Mouse (Mus musculus) heart, adult 8-10 months (tissue): ENCODE measurements around the gene Gm6169. TPM values are rescaled to one million over a fixed set of nuclear protein-coding genes. Genes with fewer than 3 reads are reported as not detected.
"Not testable (repeated sequence)": the region's sequence is repeated elsewhere in the genome, so short reads cannot be mapped to it uniquely, and the experiment has no call there.

Source experiments
- DNase-seq: peaks from one replicate; pipeline ENCODE4 v3.0.0; 2022; ENCODE audit warnings: low spot score
- total RNA-seq, 4 experiments: library from RNA; stranded (reverse); gene quantifications; 2 replicates each; pipeline ENCODE4 v1.2.4; 2022

The Gm6169 gene
- 10 to 100 TPM in 1 of 4 experiments, 1 to 10 TPM in 1, under 1 TPM in 1, not detected in 1; 0.46 to 10.1 (median 6.9) TPM for total RNA-seq

DNA sequence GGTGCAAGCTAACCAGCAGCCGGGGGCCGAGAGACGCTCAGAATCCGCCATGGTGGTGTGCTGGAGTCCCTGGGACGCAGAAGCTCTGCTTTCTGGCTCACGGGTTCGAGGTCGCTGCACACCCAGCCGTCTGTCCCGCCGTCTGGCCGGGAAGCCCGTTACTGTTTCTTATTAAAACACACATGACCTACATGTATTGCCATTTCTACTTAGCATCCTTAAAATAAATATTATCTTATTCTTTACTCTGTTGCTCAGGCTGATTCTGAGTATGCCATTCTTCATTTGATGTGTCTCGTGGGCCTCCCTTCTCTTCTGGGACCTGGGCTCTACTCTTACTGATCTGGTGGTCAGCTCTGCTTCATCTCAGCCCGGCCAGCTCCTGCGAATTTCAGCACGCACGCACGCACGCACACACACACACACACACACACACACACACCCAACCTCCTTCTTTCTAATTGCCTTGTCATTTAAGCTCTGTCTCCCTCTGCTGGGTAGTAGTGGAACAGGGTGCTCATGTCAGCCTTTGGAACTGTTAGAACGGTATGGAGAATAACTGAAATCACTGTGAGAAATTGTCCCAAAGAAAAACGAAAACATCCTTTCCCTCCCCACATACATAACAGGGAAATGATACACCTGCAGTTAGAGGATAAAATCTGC is at the start of gene Gm6169:
Gm6169 (minus strand) TSS at position 51 of the 666 bp plus-strand sequence.
- peak; percentile 13 for DNase-seq

DNA sequence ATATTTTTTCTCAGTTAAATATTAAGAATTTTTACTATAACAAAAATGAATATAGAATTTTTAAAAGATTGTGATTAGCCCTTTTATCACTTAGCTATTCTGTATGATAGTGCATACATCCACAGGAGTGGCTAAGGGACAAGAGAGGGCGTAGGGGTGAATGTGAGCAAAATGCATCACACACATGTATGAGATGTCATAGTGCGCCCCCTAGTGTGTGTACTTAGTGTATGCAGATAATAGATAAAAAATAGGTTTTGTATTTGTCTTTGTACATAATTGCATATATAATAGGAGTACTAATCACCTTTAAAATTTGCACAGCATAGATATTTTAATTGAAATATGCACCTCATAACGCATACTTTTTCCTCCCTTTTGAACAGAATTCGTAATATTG is 46.8 kb upstream of the Gm6169 start:
- DNase-seq: peak; percentile 12

DNA sequence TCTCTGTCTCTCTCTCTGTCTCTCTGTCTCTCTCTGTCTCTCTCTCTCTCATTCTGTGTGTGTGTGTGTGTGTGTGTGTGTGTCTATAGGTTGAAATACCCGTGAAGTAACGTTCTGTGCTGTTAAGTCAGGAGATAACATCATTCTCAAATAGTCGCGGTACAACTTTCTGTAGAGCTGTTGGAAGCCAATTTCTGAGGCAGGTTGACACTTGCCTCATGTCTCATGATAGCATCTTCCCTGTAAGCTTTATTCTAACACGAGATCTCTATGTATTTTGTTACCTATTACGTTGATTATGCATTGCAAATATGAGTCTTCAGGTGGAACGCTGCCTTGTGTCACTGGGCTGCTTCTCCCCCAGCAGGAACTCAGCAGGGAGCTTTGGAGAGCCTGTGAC is 43.3 kb upstream of the Gm6169 start:
- no peak for DNase-seq

- DNase-seq: not testable (repeated sequence)
Observed at GRCm38 (mm10) chr13:97138404-97138931, 39.4 kb upstream of the Gm6169 start.

DNA sequence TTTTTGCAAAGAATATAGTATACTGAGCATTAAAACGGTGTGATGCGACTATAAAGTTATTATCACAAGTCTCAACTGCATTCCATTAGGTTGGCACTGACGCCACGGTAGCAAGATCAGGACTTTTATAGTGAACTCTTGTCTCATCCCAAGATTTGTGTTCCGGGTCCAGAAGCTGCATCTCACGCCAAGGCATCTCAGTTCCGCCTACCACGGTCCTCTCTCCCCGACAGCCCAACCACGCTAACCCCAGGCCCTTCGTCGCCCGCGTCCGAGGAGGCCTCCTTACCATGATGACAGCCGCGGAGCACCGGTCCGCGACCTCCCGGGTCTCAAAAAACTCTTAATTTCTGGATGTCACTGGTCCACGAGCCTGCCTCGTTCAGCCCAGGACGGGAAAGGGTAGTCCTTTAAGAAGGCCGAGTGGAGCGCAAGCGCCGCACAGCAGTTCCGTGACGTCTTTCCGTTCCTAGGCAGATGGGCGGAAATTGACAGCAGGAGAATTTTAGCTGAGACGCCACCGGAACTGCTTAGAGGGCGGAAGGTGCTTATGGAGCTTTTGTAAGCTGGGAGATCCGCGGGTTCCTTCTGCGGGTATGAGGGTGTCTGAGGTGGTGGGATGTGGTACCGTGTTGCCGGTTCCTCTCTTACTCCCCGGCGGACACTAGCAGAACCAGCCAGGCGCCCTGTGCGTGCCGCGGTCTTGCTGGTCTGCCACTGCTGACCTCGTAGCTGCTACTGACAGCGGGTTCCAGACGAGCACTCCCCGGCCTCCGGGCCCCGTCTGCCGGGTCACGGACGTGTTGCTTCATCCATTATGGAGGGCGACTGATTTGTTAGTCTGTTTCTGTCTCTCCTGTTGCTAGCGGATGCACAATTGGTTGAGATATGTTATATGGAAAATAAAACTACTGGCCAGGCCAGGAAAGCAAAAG is 38.7 kb upstream of the Gm6169 start, which contains the start of the genes Gfm2 and Nsa2:
Gfm2 (plus strand) TSS at position 472 of the 935 bp plus-strand sequence.
Nsa2 (minus strand) TSS at position 472 of the 935 bp plus-strand sequence.
- peak; percentile 93 for DNase-seq

DNA sequence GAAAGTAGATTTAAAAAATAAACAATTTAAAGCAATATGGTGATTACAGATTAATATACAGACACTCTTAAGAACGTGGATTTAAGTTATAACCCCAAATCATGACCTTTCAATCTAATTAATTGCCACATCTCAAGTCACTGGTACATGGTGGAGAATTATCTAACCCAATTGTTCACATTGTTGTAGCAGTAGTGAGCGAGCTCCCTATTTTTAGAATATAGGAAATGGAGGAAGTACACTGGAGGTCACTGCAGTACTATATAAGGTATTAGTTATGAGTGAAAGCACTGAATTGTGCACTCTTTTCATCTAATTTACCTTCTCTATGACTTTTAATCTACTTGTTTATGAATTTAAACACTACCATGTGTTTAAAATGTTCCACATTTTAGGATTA is 31.4 kb upstream of the Gm6169 start:
- not testable (repeated sequence) for DNase-seq

- DNase-seq: not testable (repeated sequence)
Observed at GRCm38 (mm10) chr13:97129654-97130053, 30.6 kb upstream of the Gm6169 start.

DNA sequence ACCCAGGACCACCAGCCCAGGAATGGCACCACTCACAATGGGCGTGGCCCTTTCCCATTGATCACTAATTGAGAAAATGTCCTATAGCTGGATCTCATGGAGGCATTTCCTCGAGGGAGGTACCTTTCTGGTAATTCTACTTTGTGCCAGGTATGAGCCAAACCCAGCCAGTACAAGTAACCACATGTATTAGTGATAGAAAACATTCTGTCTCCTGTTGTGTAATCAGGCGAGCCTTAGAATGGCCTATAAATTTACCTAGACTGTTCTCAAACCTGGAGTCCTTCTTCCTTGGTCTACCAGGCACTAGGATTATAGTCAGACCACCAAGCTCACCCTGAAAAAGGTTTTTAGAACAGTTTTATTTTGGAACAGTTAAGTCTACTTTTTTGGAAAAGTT is 22.3 kb upstream of the Gm6169 start:
- DNase-seq: no peak

DNA sequence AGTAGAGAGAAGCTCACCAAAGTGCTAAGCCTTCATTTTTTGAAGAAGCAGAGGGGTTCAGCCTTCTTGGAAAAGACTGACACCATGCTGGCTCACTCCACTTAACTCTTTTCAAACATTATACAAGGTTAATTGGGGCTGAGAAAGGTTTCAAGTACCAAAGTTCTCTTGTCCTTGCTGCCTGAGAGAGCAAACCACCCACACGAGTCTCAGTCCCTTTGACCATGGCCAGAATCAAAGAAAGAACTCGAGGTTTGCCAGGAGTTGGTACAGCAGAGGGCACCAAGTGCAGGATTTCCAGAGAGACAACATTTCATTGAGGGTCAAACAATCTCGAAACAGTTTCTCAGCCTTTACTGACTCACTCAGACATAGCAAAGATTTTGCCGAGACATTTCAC is 10.0 kb upstream of the Gm6169 start:
- DNase-seq: no peak

DNA sequence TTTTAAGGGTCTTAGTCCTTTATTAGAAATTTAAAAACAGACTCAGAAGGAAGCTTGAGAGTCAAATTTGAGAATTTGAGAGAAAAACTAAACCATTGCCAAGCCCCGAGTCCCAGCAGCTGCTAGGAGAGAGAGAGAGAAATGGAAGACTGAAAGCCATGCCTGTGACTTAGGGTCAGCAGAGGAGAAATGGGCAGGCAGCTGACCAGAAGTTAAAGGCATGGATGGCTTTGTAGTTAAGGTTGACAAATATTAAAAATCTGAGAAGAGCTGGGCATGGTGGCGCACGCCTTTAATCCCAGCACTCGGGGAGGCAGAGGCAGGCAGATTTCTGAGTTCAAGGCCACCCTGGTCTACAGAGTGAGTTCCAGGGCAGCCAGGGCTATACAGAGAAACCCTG is 8.7 kb upstream of the Gm6169 start:
- not testable (repeated sequence) for DNase-seq

GRCm38 (mm10) chr13:97104996-97105395 is 6.0 kb upstream of the Gm6169 start:
- DNase-seq: no peak

DNA sequence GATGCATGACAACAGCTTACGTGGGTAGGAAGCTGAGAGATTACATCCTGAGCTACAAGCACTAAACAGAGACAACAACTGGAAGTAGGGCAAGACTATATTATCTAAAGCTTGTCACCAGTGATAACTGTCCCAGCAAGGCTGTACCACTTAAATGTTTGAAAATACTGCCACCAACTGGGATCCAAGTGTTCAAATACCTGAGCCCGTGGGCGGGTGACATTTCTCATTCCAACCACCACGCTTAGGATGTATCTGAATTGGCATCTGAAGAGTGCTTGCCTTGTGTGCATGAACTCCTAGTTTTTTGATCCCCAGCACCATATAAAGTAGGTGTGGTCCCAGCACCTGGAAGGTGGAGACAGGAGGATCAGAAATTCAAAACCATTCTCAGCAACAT is 3.3 kb downstream of the Gm6169 start:
- DNase-seq: no peak

GRCm38 (mm10) chr13:97088183-97088582 is 10.9 kb downstream of the Gm6169 start:
- no peak for DNase-seq

GRCm38 (mm10) chr13:97087421-97087820 is 11.6 kb downstream of the Gm6169 start:
- DNase-seq: no peak

DNA sequence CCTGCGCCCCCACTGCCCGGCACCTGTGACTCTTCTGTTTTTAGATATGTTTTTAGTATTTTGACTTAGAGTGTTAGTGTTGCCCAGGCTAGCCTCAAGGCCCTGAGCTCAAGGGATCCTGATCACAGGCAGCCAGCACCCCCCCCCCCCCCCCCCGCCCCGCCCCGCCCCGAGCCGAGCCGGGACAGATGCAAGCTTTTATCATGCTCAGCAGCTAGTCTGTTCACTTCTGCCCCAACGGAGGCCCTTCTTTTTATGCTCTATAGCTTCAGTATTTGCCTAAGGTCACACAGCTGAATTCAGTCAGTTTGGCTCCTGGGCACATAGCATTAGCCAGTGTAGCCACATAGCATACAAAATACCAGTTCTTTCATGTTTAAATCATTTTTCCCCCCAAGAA is 12.7 kb downstream of the Gm6169 start:
- no peak for DNase-seq

- no peak for DNase-seq
Observed at GRCm38 (mm10) chr13:97082432-97082831, 16.6 kb downstream of the Gm6169 start.

- no peak for DNase-seq
Observed at GRCm38 (mm10) chr13:97080615-97081014, 18.4 kb downstream of the Gm6169 start.

DNA sequence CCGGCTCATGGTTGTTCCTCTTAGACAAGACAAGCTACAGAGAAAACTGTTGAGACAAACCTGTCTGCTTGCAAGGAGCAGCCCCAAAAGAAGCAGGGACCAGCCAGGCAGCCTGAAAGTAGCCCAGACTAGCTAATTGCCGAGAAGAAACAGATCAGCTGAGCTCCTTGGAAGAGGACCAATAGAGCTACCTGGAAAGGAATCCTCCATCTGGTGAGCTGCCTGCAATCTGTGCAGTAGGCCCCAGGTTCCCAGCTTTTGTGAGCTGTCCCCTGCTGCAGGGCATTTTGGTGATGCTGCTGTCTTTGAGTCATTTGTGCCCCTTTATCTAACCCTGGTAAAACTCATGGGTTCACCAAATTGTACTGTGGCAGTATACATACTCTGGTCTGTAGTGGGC is 18.8 kb downstream of the Gm6169 start:
- DNase-seq: no peak

GRCm38 (mm10) chr13:97077556-97077955 is 21.5 kb downstream of the Gm6169 start:
- DNase-seq: no peak

- DNase-seq: no peak
Observed at GRCm38 (mm10) chr13:97073497-97073896, 25.5 kb downstream of the Gm6169 start.

DNA sequence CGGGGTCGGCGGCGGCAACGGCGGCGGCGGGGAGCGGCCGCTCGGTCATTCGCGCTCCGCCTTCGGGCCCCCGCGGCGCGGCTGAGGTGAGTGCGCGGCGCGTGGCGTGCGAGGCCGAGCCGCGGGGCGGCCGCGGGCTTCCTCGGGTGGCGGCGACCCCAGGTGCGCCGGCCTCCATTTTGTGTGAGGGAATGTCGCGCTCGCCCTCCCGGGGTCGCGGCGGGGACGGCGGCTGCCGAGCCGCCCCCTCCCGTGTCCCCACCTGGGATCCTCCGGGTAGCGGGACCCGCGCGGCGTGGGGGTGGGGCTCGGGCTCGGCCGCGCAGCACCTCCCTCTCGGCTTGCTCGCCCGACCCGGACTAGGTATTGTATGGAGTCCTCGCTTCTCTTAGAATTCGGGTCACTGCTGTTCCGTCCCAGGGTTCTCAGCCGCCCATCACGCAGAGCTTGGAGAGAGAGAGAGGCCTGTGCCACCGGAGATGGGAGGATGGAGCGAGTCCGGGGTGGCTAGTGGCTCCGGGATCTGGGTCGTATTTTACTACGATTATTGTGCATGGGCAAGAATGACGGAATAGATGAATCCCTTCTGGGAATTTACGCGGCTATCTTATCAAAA is 27.3 kb downstream of the Gm6169 start:
- no peak for DNase-seq
